Mouse (Mus musculus): ENCODE data around the gene Schip1.

GRCm38 (mm10) chr3:68664337-68664736 lies 599.7 kb downstream of the Schip1 start:
- TF ChIP-seq TAL1 (IDR thresholded peaks at IDR 0.05; ENCODE audit: low read length) (no peak), GATA1 (IDR thresholded peaks at IDR 0.05; ENCODE audit: low read length) (no peak)
